Mouse (Mus musculus) heart, adult 8-10 months (tissue): Measurements from ENCODE around the gene Mroh7. TPM values are rescaled to one million over a fixed set of nuclear protein-coding genes. Genes with fewer than 3 reads are reported as not detected.

Experiments used
- DNase-seq: peaks from one replicate; pipeline ENCODE4 v3.0.0; 2022; ENCODE audit warnings: low spot score
- total RNA-seq, 4 experiments: library from RNA; stranded (reverse); gene quantifications; 2 replicates each; pipeline ENCODE4 v1.2.4; 2022

The Mroh7 gene
- total RNA-seq, 4 experiments from 2014 or later, result 0.25 to 1.7 (median 0.40) TPM

DNA sequence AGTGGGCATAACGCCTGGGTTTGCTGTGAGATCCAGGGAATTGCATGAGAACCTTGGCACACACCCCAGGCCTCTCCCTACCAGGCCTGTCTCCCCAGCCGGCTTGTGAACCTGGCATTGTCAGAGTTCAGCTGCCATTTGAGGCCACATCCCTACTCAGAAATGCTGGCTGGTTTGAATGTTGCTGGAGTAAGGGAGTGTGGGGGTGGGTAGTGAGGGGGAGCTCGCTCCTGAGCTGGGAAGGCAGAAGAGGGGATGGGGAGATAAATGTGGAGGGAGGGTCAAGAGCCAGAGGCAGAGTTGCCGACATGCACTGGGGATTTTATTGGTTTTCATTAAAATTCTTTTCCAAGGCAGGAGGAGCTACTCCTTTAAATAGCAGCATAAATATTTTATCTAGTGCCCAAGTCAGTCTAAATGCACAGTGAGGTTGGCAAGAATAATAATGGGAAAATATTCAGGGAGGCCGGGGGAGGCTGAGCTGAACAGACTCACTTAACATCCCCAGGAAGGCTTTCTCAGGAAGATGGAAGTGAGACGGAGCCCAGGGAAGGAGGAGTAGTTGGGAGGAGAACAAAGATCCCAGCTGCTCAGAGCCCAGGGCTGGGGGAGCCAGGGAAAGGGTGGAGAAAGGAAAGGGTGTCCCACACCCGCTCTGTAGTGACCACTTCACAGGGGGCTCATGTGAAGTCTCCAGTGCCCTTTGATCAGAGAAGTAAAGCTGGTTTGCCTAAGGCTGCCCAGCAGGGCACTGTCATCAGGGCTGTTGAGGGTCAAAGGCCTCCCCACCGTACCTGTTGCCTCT is 97.2 kb downstream of the Mroh7 start:
- DNase-seq, result no peak

DNA sequence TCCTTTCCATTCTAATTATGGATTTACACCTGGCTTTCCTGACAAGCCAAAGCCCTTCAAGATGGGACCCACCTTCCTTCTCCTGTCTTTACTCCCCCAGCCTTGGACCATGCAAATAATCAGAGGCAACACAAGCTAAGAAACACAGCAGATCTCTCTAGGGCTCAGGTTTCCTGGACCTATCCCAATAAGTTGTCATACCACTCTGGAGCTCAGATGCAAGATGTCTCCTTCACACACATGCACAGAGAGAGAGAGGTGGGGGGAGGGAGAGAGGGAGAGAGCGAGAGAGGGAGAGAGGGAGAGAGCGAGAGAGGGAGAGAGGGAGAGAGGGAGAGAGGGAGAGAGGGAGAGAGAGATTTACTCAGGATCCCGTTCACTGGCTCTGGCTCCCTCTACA is 98.4 kb downstream of the Mroh7 start:
- DNase-seq, result no peak

Other genes with a start within 250 kb of the Mroh7 start
- not detected for gene Bsnd, start 238.6 kb downstream of the Mroh7 start, total RNA-seq
- gene Dhcr24, start 169.9 kb downstream of the Mroh7 start, total RNA-seq, result 1 to 10 TPM; 1.7 to 2.0 (median 1.8) TPM
- not detected for gene Lexm, start 113.7 kb downstream of the Mroh7 start, total RNA-seq
- gene Ttc22, start 108.5 kb downstream of the Mroh7 start, total RNA-seq, result under 1 TPM in 2 of 4 experiments, not detected in 2; 0.11 to 0.16 TPM
- 1 to 10 TPM; 3.9 to 5.7 (median 5.3) TPM for gene Pars2, start 79.9 kb downstream of the Mroh7 start, total RNA-seq
- gene Ttc4, start 52.0 kb downstream of the Mroh7 start, total RNA-seq, result 10 to 100 TPM; 17.1 to 20.9 (median 19.0) TPM
- gene Fam151a, start 3.0 kb upstream of the Mroh7 start, total RNA-seq, result under 1 TPM; 0.14 to 0.47 (median 0.19) TPM
- 10 to 100 TPM; 26.2 to 44.3 (median 36.4) TPM for gene Acot11, start 74.1 kb upstream of the Mroh7 start, total RNA-seq
- 10 to 100 TPM; 34.2 to 42.5 (median 36.2) TPM for gene Ssbp3, start 179.8 kb upstream of the Mroh7 start, total RNA-seq